Mouse (Mus musculus) embryo, embryonic 9.5 days (tissue): Measurements from ENCODE around the gene P2ry10.
"Not testable (repeated sequence)": the region's sequence is repeated elsewhere in the genome, so short reads cannot be mapped to it uniquely, and the experiment has no call there.

ENCODE experiments used
- DNase-seq: peaks from one replicate; pipeline ENCODE4 v3.0.0-alpha.2; 2017; ENCODE audit errors: extremely low spot score

Gene P2ry10

GRCm38 (mm10) chrX:107088177-107088576 is at the start of gene P2ry10:
P2ry10 (plus strand) TSS chrX:107088492.
- DNase-seq, result no peak

GRCm38 (mm10) chrX:107039146-107039545 is 49.1 kb upstream of the P2ry10 start:
- no peak for DNase-seq

- DNase-seq, result no peak
These were observed 48.7 kb upstream of the P2ry10 start for GRCm38 (mm10) chrX:107039635-107040034.

GRCm38 (mm10) chrX:107042367-107042766 is 45.9 kb upstream of the P2ry10 start:
- DNase-seq, result no peak

GRCm38 (mm10) chrX:107083407-107083806 is 4.9 kb upstream of the P2ry10 start:
- not testable (repeated sequence) for DNase-seq

- no peak for DNase-seq
These were observed 4.0 kb upstream of the P2ry10 start for GRCm38 (mm10) chrX:107084320-107084719.

GRCm38 (mm10) chrX:107089131-107089530 is 839 bp downstream of the P2ry10 start:
- DNase-seq, result no peak

- DNase-seq, result no peak
These were observed 1.6 kb downstream of the P2ry10 start for GRCm38 (mm10) chrX:107089930-107090329.

GRCm38 (mm10) chrX:107095633-107096032 is 7.3 kb downstream of the P2ry10 start:
- no peak for DNase-seq

GRCm38 (mm10) chrX:107116333-107116732 is 28.0 kb downstream of the P2ry10 start:
- DNase-seq, result no peak

- no peak for DNase-seq
These were observed 28.7 kb downstream of the P2ry10 start for GRCm38 (mm10) chrX:107116987-107117386.

GRCm38 (mm10) chrX:107143184-107143583 is 54.9 kb downstream of the P2ry10 start:
- no peak for DNase-seq

GRCm38 (mm10) chrX:107143930-107144329 is 55.6 kb downstream of the P2ry10 start:
- no peak for DNase-seq

GRCm38 (mm10) chrX:107148681-107149080 is 60.4 kb downstream of the P2ry10 start, which contains the start of gene P2ry10b:
P2ry10b (plus strand) TSS chrX:107148927.
- no peak for DNase-seq

GRCm38 (mm10) chrX:107149391-107149993 is 61.2 kb downstream of the P2ry10 start:
- DNase-seq, result no peak

GRCm38 (mm10) chrX:107150027-107150426 is 61.7 kb downstream of the P2ry10 start:
- DNase-seq, result no peak

GRCm38 (mm10) chrX:107150752-107151515 is 62.6 kb downstream of the P2ry10 start:
- no peak for DNase-seq
